Mouse (Mus musculus) C2C12 (cell line): ENCODE measurements around the gene Trappc2.

Experiments used
- CEBPB ChIP-seq: IDR thresholded peaks from one replicate; pipeline ENCODE4 v1.6.1; 2011; ENCODE audit warnings: low read depth, mild to moderate bottlenecking, control low read depth, moderate library complexity
- CTCF ChIP-seq: IDR thresholded peaks from one replicate; pipeline ENCODE4 v1.5.1; 2011; ENCODE audit not compliant: control insufficient read depth, insufficient read depth, insufficient read length
- MAX ChIP-seq: IDR thresholded peaks from one replicate; pipeline ENCODE4 v1.6.1; 2011; ENCODE audit warnings: mild to moderate bottlenecking, control low read depth
- MYOD1 ChIP-seq: IDR thresholded peaks from one replicate; pipeline ENCODE4 v1.6.1; 2011; ENCODE audit warnings: low read depth; ENCODE audit not compliant: control insufficient read depth, insufficient read length
- MYOG ChIP-seq: IDR thresholded peaks from one replicate; pipeline ENCODE4 v1.6.1; 2011; ENCODE audit not compliant: control insufficient read depth, insufficient read length; ENCODE audit errors: extremely low read depth
- USF1 ChIP-seq: IDR thresholded peaks from one replicate; pipeline ENCODE4 v1.6.1; 2011; ENCODE audit warnings: low read depth, mild to moderate bottlenecking, control low read depth, moderate library complexity

DNA sequence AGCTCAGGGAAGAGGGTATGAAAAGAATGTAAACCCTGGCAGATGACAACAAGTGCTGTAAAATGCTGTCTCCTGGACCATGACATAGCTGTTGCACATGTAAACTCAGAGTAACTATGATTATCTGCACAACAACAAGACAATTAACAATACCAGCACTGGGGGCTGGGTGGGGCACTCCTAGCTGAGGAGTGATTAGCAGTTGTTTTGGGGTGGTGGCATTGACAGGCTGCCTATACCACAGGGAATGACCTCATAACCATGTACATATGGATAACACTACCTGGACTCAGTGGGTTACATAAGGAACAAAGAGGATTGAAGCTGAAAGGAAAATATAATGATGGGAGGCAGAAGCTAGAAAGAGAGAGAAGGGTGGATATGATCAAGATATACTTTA is 32.5 kb upstream of the Trappc2 start:
- no peak for TF ChIP-seq MYOD1
- no peak for TF ChIP-seq CTCF
- no peak for TF ChIP-seq MAX
- no peak for TF ChIP-seq USF1
- no peak for TF ChIP-seq MYOG
- TF ChIP-seq CEBPB = no peak
